Mouse (Mus musculus): ENCODE results near the gene Notch2.

Gene Notch2

DNA sequence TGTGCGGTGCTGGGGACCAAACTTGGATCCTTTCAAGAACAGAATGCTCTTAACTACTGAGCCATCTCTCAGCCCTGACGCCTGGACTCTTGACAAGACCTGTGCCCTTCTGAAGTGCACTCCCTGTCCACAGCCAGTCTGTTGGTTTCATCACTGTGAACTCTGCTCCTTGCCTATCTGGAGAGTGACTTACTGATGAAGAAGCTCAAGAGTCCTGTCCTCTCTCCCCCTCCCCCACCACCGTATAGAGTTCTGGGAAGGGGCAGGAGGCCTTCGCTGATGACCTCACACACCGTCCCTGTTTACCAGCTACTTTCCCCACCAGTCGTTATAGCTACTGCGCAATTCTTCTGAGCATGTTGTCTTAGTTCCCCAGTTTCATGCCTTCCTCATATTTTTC, 55.8 kb downstream of the Notch2 start:
- no peak for DNase-seq (ENCODE audit: low read depth, low spot score)

DNA sequence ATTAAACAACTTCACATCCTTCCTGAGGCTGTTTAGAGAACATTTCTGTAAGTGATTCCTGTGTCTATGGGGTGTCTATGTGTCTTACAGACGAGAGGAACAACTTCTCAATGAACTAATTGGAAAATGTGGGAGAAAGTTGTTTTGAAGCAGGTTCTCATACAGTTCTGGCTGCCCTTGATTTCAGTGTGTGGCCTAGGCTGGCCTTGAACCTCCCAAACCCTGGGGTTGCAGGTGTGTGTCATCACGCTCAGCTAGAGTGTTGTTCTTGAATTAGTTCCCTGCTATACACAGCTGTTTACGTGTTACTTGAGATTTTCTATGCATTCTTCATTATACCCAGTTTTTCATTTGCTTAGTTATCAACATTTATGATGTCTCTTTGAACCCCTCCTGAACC, 56.5 kb downstream of the Notch2 start:
- DNase-seq (ENCODE audit: low read depth, low spot score): no peak

DNA sequence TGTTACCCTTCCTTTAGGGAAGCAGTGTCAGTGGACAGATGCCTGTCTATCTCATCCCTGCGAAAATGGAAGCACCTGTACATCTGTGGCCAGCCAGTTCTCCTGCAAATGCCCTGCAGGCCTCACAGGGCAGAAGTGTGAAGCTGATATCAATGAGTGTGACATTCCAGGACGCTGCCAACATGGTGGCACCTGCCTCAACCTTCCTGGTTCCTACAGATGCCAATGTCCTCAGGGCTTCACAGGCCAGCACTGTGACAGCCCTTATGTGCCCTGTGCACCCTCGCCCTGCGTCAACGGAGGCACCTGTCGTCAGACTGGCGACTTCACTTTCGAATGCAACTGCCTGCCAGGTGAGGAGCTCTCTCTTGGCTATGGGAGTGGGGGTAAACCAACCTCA, 59.2 kb downstream of the Notch2 start:
- DNase-seq (ENCODE audit: low read depth, low spot score): no peak

DNA sequence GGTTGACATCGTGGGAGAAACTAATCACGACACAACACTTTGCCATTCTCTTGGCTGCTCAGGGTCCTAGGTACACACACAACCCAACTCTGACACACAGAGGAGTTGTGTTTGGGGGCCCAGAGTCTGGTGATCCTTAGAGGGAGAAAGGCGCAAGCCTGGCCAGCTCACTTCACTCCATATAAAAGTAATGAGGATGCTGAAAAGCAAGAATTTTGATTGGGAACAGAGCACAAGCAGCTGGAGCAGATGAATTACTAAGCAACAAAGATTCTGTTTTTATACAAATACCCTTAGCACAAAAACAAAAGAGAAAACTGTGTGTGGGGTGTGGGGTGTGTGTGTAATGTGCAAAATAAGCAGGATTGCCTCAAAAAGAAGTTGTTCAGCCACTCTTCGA, 60.2 kb downstream of the Notch2 start:
- no peak for DNase-seq (ENCODE audit: low read depth, low spot score)

DNA sequence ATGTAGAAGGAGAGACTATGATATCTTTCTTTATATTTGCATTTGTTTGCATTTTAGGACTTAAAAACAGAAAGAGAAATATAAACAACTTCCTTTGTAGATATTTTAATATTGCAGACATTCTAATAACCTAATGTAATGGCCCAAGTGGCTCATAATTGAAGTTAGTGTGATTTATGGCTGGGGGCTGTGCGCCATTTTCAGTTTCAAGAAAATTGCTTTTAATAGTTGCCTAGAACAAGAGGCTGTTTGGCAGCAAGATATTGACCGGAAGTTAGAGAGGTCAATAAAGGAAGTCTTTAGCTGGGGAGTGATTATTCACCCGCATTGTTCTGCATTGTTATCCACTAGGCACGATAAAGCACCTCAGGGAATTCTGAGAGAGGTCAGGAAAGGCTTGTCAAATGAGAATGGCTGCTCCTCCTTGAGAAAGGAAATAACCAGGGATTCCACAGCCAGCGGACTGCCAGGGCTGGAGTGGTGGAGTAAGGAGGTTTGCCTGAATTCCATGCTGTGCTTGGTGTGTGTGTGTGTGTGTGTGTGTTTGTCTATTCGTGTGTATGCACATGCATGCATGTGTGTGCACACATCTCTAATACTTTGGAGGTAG, 61.4 kb downstream of the Notch2 start:
- DNase-seq (ENCODE audit: low read depth, low spot score): no peak

DNA sequence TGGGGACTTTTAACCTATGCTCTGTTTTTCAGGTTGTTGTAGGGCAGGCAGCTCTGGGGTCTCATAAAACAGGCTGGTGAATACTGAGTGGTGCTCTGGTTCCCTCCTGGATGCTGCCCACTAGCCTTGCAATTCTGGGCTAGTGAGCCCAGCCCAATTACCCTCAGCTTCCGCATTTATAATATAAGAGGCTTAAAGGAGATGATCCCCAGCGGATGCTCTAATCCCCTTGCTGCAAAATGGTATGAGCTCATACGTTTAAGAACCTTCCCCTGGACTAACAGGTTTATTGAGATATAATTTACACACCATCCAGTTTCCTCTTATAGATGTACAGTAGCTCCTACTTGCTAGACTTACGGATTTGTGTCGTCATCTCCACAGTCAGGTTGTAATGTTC, 64.5 kb downstream of the Notch2 start:
- DNase-seq (ENCODE audit: low read depth, low spot score): no peak

DNA sequence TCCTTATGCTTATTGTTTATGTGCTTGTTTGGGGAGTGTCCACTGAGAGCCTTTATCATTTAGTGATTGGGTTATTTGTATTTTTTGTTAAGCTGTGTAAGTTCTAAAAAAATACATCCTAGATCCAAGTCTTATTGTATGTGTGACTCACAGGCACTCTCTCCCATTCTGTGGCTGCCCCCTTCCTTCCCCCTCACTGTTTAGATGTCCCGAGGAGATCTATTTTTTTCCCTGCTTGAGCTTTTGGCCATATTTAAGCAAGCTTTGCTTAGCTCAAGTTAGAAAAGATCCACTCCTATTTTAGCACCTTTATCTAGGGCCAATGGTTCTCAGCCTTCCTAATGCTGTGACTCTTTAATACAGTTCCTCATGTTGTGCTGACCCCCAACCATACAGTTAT, 65.5 kb downstream of the Notch2 start:
- DNase-seq (ENCODE audit: low read depth, low spot score): no peak

DNA sequence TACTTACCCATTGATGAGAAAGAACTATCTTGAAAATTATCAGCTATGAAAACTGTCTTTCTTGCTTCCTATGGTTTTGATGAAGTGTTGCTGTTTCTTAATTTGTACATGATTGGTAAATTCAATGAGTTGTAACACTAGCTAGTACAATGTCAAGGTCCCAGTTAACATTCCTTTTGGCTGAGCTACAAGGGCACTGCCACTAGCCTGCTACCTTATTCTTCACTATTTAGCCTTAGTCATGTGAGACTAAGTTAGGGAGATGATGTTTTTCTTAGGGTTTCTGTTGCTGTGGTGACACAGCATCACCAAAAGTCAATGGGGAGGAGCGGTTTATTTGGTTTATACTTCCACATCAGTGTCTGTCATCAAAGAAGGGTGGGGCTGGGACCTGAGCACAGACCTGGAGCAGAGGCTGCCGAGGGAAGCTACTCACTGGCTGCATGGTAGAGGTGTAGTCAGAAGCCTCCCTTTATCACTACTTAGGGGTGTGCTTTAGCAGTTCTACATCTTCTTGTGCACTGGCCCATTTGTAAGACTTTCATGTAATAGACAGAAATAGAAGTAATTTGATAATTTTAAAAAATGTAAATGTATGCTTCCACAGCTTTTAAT, 66.4 kb downstream of the Notch2 start:
- DNase-seq (ENCODE audit: low read depth, low spot score): no peak

DNA sequence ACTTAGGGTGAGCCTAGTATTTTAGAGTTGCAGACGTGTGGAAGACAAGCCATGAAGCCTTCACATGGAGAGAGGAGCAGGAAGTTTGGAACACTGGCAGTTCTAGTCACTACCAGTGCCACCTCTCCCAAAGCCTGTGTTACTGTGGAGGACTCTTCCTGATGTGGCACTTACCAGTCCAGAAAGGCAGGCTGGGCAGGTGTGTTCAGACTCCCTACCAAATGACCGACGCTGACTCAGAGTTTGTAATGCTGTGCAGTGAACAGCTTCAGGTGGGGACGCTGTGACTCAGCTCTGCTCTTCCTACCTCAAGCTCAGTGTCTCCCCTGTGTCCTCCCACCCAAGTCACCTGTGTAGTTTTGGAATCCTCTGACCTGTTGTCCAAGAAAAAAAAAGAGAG, 67.3 kb downstream of the Notch2 start:
- no peak for DNase-seq (ENCODE audit: low read depth, low spot score)

DNA sequence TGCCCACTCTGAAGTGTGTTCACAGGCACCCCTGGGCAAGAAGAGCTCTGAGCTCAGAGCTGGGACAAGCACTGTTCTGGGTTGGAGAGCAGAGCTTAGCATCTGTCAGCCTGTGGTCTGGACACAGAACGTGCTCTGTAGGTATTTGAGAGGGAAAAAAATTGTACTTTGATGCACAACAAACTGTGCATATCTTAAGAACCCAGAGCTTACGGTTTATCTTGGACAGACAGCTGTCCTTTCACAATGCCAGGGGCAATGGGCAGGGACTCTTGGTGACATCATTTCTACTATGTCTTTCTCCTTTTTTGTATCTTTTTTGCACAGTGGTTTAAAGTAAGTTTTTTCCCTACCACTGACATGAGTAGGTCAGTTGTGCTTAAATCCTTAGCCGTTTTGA, 68.9 kb downstream of the Notch2 start:
- no peak for DNase-seq (ENCODE audit: low read depth, low spot score)

DNA sequence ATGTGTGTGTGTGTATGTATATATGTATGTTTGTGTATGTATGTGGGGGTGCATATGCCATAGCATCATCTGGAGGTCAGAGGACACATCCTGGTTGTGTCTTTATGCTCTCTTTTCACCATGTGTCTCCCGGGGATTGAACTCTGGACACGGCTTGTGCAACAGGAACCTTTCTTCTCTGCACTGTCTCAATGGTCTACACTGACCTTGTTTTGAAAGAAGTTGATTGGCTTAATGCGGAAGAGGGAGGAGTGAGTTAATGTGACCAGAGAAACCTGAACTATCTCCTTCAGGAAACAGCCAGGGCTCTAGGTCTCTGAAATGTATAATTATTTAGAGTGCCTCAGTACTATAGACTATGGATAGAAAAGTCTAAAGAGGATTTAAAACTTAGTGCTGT, 69.6 kb downstream of the Notch2 start:
- DNase-seq (ENCODE audit: low read depth, low spot score): no peak

DNA sequence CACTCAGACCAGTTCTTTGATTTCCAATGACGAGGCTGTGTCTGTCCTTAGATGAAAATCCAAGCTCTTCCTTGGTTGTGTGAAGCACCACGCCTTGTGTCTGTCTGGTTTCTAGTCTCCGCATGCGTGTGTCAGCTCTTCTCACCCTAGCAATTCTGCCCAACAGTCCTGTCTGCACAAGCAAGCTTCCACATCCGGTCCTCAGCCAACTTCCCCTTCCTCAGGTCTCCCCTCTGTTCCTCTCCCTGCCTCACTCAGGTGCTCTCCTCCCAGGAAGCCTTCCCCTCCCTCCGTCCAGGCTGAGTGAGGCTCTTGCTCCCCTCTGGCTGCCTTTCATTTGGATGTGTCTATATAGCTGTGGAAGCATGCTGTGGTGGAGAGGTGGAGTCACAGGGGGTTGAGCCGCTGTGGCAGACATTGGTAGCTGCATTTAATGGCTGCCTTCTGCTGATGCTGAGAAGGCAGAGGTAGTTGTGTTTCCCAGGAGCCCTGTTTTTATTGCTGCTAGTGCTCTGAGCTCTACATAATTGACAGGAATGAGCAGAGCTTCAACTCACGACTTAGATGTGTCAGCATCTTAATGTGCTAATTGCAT, 70.8 kb downstream of the Notch2 start:
- no peak for DNase-seq (ENCODE audit: low read depth, low spot score)

DNA sequence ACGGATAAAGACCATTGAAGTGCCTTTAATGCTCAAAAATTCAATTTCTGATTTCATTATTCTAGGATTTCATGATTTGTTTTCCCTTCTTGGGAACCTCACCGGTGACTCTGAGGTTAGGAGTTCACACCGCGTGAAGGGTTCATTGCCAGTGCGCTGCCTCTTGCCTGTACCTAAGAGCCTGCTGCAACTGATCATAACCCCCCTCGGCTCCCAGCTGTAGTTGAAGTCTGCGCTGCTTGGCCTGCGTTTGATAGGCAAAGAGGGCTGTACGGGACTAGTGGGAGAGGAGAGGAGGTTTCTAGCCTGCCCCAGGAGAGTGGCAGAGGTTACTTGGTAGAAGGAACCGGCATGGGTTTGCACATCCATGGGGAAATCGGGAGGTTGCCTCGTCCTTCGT, 71.5 kb downstream of the Notch2 start:
- no peak for DNase-seq (ENCODE audit: low read depth, low spot score)

DNA sequence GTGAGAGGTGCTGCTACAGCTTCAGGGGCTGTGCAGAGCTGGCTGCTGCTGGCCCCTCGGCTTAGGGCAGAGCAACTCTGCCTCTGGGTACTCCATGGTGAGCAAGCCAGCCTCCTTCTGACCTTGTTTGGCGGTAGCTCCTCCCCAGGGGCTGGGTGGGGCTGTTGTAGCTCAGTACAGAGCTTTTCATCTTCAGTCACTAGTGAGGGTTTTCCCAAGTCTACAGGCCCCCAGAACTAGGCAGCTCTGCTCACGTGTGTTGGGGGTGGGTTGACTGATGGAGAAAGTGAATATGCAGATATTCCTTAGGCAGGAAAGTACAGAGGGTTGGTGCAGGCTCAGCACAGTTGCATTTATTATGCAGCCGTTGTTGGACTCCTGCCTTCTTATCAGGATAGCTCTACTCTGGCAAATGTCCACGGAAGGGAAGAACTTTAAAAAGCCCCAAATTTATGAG, 72.5 kb downstream of the Notch2 start:
- DNase-seq (ENCODE audit: low read depth, low spot score): no peak

DNA sequence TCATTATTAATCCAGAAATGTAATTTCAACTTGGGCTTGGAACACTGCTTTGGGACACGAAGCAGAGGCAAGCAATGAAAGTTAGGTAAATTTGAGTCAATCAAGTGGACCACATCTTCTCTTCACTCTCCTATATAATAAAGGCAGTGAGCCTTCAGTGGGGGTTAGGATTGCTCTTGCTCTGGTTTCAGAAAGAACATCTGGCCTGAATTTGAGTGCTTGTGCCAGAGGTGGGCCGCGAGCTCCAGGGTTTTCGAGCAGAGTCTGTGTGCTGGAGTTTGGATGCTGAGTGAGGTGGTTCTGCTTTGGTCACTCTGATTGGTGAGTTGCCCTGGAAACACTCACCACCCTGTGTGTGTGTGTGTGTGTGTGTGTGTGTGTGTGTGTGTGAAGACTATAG, 73.1 kb downstream of the Notch2 start:
- DNase-seq (ENCODE audit: low read depth, low spot score): no peak

DNA sequence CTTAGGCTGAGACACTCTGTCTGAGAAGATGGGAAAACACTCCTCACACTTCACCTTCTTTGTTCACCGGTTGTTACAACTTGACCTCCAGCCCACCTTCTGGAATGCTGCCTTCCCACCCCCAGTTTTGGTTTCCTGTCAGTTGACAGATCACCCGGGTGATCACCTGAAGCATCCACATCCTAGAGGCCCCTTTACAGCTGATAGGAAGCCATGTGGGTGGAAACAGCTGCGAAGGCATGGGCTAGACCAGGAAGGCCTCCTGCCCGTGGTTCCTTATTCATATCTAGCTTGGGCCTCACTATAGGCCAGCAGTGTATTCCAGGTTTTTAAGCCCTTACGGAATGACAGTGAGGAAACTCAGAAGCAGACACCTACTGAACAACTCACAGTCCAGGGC, 73.5 kb downstream of the Notch2 start:
- no peak for DNase-seq (ENCODE audit: low read depth, low spot score)

DNA sequence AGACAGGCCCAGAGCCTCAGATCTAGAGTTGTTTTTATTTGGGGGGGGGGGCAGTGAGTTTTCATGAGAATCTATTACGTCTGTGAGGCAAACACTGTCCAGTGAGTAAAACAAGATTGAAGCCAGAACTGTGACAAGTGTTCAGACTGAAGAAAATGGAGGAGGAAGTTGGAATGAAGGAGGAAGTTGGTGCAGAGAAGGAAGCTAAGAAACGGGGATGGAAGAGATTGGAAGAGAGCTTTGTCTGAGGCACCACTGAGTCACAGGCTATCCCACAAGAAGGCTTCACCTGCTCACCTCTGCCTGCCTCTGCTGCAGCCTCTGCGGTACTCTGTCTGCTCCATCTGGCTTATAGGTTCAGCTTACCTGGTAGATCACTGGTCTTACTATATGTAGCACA, 74.2 kb downstream of the Notch2 start:
- DNase-seq (ENCODE audit: low read depth, low spot score): no peak

DNA sequence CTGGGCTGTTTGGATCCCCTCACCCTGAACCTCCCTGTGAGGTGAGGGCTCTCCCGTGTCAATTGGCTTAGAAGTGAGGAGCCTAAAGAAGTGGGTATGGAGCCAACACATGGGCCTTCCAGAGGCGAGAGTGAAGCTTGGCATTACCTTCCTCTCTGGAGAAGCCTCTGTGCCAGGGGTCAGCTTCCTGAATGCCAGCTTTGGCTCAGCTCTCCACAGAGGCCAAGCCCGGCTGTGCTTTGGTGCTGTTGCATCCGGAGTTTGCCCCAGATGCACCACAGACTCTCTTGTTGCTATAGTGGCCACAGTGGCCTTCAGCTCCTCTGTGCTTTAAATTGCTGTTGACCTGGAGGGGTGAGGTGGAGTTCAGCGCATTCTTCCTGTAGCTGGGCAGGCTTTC, 76.4 kb downstream of the Notch2 start:
- DNase-seq (ENCODE audit: low read depth, low spot score): no peak

DNA sequence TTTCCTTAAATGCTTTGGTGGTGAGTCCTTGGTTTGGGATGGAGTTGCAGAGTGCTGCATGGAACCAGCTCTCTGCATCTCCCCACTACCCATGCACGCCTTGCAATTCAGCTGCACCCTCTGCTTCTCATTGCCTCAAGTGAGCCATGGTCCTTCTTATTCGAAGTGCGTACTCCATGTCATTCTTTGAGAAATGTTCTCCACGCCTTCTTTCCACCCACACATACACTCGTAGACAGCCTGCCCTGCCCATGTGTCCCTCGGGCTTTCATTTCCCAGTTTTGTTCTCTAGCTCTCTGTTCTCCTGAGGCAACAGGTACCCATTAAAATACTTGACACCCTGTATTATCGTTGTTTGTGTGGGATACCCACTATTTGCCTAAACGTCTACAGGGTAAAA, 76.8 kb downstream of the Notch2 start:
- DNase-seq (ENCODE audit: low read depth, low spot score): no peak

DNA sequence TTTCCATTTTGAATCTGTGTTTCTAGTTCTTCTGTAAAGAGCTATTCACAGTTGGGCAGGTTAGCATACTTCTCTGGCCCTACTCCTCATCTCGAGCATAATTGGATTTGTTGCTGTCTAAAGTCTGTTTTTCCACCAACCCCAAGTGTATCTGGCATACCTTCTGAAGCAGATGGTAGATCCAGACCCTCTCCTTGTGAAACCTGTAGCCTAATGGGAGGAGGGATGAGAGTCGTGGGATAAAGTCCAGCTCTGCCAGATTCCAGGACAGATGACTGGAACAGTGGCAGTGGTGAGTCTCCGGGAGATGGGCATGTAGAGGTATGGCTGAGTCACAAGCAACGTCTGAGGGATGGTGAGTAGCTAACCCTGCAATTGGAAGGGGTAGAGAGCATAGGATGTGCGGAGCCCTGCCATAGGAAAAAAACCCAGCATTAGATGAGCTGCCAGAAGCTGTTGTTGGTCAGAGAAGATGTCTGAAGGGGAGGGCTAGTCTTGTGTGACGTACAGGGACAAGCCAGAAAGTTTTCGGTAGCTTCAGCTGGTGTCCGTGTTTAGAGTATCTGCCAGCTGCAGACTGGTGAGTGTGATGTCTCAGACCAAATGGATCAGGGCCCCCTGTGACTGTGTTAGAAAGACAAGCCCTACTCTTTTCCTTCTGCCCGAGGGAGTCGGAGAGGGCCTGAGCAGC, 79.5 kb downstream of the Notch2 start:
- no peak for DNase-seq (ENCODE audit: low read depth, low spot score)

DNA sequence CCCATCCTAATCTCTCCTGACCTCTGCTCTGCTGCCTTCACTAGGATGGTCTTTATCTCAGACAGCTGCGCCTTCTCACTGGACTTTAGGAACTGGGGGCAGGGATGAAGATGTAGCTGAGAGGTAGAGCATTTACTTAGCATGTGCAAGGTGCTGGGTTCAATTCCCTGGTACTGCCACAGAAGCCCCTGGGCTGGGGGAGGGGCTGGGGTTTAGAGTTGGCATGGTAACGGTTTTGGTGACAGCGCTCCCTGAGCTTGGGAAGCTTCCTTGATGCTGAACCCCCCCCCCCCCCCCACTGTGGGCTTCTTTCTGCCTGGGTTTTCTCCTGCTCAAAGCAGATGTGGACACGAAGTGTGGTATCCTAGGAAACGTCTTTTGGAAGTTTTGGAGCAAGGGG, 80.6 kb downstream of the Notch2 start:
- no peak for DNase-seq (ENCODE audit: low read depth, low spot score)

DNA sequence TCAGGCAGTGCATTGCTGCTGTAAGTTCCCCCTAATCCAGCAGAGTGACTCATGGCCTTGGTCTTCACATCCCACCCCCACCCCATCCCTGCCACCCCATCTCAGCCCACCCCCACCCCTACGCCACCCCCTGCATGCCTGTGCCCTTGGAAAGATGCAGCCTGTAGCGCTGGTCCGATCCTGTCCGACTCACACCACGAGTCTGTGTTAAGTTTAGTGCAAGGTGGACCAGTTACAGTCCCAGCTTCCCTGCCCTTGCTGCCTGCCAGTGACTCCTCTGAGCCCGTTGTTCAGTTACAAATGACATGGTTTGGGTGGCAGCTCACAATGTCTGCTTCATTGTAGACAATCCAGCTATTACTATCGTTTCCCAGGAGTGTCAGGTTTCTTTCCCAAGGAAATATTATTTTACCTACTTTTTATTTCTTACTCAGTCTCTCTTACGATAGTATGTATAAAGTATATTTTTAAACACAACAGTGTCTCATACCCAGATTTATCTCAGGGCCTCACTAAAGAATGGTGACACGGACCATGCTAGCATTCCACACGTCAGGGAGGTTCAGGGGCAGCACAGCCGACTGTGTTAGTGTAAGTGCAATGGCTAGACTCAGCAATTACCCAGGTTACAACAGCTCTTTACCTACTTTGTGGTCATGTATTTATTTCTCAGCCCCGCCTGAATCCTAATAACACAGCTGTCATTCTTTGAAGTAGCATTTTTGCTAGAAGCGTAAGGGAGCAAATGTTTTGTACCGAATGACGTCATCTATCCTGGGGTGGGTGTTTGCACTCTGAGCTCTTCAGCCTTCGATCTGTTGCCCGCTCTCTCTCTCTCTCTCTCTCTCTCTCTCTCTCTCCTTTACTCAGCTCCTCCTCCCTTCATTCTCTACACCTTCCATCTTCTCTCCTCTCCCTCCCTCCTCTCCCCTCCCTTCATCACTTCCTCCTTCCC, 81.6 kb downstream of the Notch2 start:
- DNase-seq (ENCODE audit: low read depth, low spot score): no peak

All from mesoderm, embryonic 11.5 days (tissue).